Mouse (Mus musculus) MEL (cell line): ENCODE data around the gene Endov.

Source experiments
- MAFK ChIP-seq: IDR thresholded peaks from 2 replicates; pipeline ENCODE4 v1.6.1; 2011; ENCODE audit warnings: low read depth, mild to moderate bottlenecking, low read length, improper control_type of control experiment, borderline replicate concordance
- SIN3A ChIP-seq: IDR thresholded peaks from 2 replicates; pipeline ENCODE4 v1.6.1; 2012; ENCODE audit warnings: low read length, improper control_type of control experiment, inconsistent platforms
- ZC3H11A ChIP-seq: IDR thresholded peaks from 2 replicates; pipeline ENCODE4 v1.6.1; 2012; ENCODE audit warnings: low read depth, mild to moderate bottlenecking, inconsistent platforms, low read length, improper control_type of control experiment

DNA sequence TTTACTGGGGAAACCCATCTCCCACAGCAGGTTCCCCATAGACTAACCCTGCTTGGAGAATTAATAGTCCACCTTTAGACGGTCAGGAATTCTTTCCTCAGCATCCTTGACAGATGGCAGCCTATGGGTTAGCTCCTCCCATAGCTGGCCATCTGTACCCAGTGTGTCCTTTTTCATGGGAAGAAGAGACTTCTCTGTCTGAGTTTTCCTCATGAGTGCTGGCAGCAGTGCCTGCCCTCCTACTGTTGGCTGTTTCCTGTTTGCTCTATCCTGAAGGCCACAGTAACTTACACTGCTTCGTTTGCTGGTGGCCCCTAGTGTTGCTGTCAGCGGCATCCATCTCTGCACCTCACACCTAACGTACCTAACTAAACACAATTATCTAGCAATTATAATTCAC lies 6.3 kb downstream of the Endov start:
- TF ChIP-seq ZC3H11A, result no peak
- TF ChIP-seq MAFK, result no peak
- no peak for TF ChIP-seq SIN3A
